Mouse (Mus musculus) bone marrow, adult 2 months (tissue): ENCODE measurements around the gene Pabpc6. TPM values are rescaled to one million over a fixed set of nuclear protein-coding genes. Genes with fewer than 3 reads are reported as not detected.

Source experiments
- H3K27ac ChIP-seq: fragments of 200-500 bp; 2 replicates; pipeline ENCODE4 v1.5.1; 2012; ENCODE audit warnings: low read depth, mild to moderate bottlenecking, control low read depth, inconsistent platforms, low read length; ENCODE audit not compliant: control insufficient read depth, poor library complexity, insufficient read depth
- H3K4me1 ChIP-seq: fragments of 200-500 bp; 2 replicates; pipeline ENCODE4 v1.6.1; 2011; ENCODE audit warnings: low read length; ENCODE audit not compliant: control insufficient read depth, insufficient read depth
- H3K4me3 ChIP-seq: fragments of 200-500 bp; replicated peaks from 2 replicates; pipeline ENCODE3; 2011; ENCODE audit warnings: mild to moderate bottlenecking, low read depth, low read length, control low read depth; ENCODE audit not compliant: control insufficient read depth
- CTCF ChIP-seq: fragments of 200-500 bp; IDR thresholded peaks from 2 replicates; pipeline ENCODE4 v1.5.1; 2011; ENCODE audit warnings: low read length, control low read depth; ENCODE audit not compliant: control insufficient read depth, insufficient read depth
- POLR2A ChIP-seq: fragments of 200-500 bp; IDR thresholded peaks from 2 replicates; pipeline ENCODE4 v1.6.1; 2011; ENCODE audit warnings: low read depth, mild to moderate bottlenecking, control low read depth, low read length, borderline replicate concordance; ENCODE audit not compliant: control insufficient read depth
- polyA plus RNA-seq: library from polyadenylated mRNA; stranded (reverse); fragments of >200 nt; gene quantifications from 2 replicates; pipeline ENCODE4 v1.2.4, GENCODE M21; 2011; ENCODE audit warnings: low replicate concordance; ENCODE audit not compliant: missing spikeins, insufficient read depth, insufficient read length

Gene Pabpc6
- polyA plus RNA-seq, 1 experiment: not detected

DNA sequence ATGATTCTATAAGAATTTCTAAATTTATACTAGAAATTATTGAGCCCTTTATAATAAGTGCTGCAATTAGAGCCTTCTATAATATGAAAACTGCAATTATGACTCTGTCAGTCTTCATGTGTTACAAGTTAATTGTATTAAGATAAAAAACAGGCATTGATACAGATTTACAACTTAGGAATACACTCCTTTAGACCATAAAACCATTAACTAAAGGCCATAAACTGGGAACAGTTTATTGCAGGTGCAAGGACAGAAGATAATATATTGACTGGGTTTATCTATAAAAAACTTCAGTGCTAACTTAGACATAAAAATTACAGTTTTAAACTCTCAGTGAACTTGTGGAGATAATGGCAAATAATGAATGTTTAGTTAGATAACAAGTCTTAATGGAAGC lies 42.5 kb downstream of the Pabpc6 start:
- TF ChIP-seq POLR2A: no peak
- no peak for TF ChIP-seq CTCF
- no peak overlapping the region for H3K27ac ChIP-seq

More for the DNA sequence above, 42.5 kb downstream of the Pabpc6 start:
- Histone ChIP-seq H3K4me3 (no peak overlapping the region), H3K4me1 (no peaks in the 10 kb centered on the region)

Other genes with a start within 250 kb of the Pabpc6 start
- gene Gm17728, start 247.7 kb downstream of the Pabpc6 start, polyA plus RNA-seq: not detected in 2 replicates